ENCODE assay signal across 9 mouse cellular contexts in genomic region chr7:34407492-34407891, GRCm38 (mm10). TPM values are rescaled to one million over a fixed set of nuclear protein-coding genes. Genes with fewer than 3 reads are reported as not detected.
DNase-seq lines count a peak whose midpoint lies in the region; ATAC-seq and TF ChIP-seq lines count a peak whose summit lies in the region.
"Had no signal": no experiment of that assay in that cellular context is flagged by ENCODE, and none has a peak within 500 bp of the region (broad histone marks: within the 10 kb centered on the region; RNA-seq: fewer than 3 reads in every experiment).

No protein-coding gene starts in this region.

- no peak overlapping the region for H3K27ac ChIP-seq in forebrain, postnatal 0 days (ENCODE audit: low read depth, low read length)
- H3K27ac ChIP-seq in hindbrain, postnatal 0 days: no peak overlapping the region
- no peak overlapping the region for H3K27ac ChIP-seq in neural tube, embryonic 14.5 days (ENCODE audit: low read depth, low read length)
- H3K27ac ChIP-seq: liver, embryonic 15.5 days had no signal

- H3K4me3 ChIP-seq in G1E (ENCODE audit: low read depth, low read length): no peak overlapping the region
- H3K4me3 ChIP-seq in forebrain, postnatal 0 days (ENCODE audit: low read depth, low read length): no peak overlapping the region
- H3K4me3 ChIP-seq in hindbrain, postnatal 0 days (ENCODE audit: low read length): no peak overlapping the region
- no peak overlapping the region for H3K4me3 ChIP-seq in lung, adult 2 months (replicated peaks; ENCODE audit: extremely low read depth, low read depth, low read length)
- H3K4me3 ChIP-seq in neural tube, embryonic 14.5 days (ENCODE audit: low read depth, low read length): no peak overlapping the region
- H3K4me3 ChIP-seq: liver, embryonic 15.5 days had no signal

- H3K4me2 ChIP-seq in forebrain, postnatal 0 days (ENCODE audit: low read depth): peak overlapping the region; percentile 34
- 0 out of 2 replicates have a peak overlapping the region, but pooled peaks have one; percentile 25 for H3K4me2 ChIP-seq in hindbrain, postnatal 0 days (ENCODE audit: low read depth, low read length)
- H3K4me2 ChIP-seq in neural tube, embryonic 14.5 days (ENCODE audit: low read depth, low read length): peak overlapping the region; percentile 16; the same call in 1 of the 2 replicates
- H3K4me2 ChIP-seq: liver, embryonic 15.5 days had no signal

- no peak for TF ChIP-seq POLR2A in lung, adult 2 months (IDR thresholded peaks at IDR 0.05; ENCODE audit: borderline replicate concordance, extremely low read depth, low read depth, low read length)

- 11% methylated on average over 8 of the region's 8 CpGs for WGBS in forebrain, postnatal 0 days
- WGBS in hindbrain, postnatal 0 days: 11% methylated on average over 8 of the region's 8 CpGs
- 9% methylated on average over 8 of the region's 8 CpGs for WGBS in lung, adult 2 months
- WGBS in neural tube, embryonic 14.5 days: 9% methylated on average over 8 of the region's 8 CpGs

- H3K9ac ChIP-seq in forebrain, postnatal 0 days: no peak overlapping the region
- H3K9ac ChIP-seq in hindbrain, postnatal 0 days (replicated peaks; ENCODE audit: low read length): no peak overlapping the region
- no peak overlapping the region for H3K9ac ChIP-seq in neural tube, embryonic 14.5 days (replicated peaks; ENCODE audit: low read depth, low read length)
- H3K9ac ChIP-seq: liver, embryonic 15.5 days had no signal

- 0 out of 2 replicates have a peak, but pooled peaks cover 3% of the 10 kb centered on the region for H3K27me3 ChIP-seq in G1E (ENCODE audit: insufficient read depth, low read length)
- no peaks in the 10 kb centered on the region for H3K27me3 ChIP-seq in forebrain, postnatal 0 days (ENCODE audit: insufficient read depth, low read length)
- no peaks in the 10 kb centered on the region for H3K27me3 ChIP-seq in hindbrain, postnatal 0 days (ENCODE audit: insufficient read depth, low read length)
- H3K27me3 ChIP-seq in neural tube, embryonic 14.5 days (ENCODE audit: control insufficient read depth, insufficient read depth, low read length): no peaks in the 10 kb centered on the region
- H3K27me3 ChIP-seq: liver, embryonic 15.5 days had no signal

- peak; percentile 48 to 59 for DNase-seq in layer of hippocampus, postnatal 10 days (ENCODE audit: low spot score in 2 of 2)
- no peak for DNase-seq in layer of hippocampus, adult 8-10 months (ENCODE audit: low spot score in 2 of 2)
- peak; percentile 57 for DNase-seq in G1E (ENCODE audit: low spot score)
- DNase-seq in cerebellum, adult 8-10 months: peak; percentile 58
- peak; percentile 76 for DNase-seq in forebrain, postnatal 0 days
- DNase-seq in hindbrain, postnatal 0 days (ENCODE audit: low spot score): peak; percentile 86
- DNase-seq in lung, adult 2 months: peak; percentile 32

- H3K9me3 ChIP-seq in G1E (replicated peaks): no peaks in the 10 kb centered on the region
- no peaks in the 10 kb centered on the region for H3K9me3 ChIP-seq in forebrain, postnatal 0 days (ENCODE audit: low read length)
- no peaks in the 10 kb centered on the region for H3K9me3 ChIP-seq in hindbrain, postnatal 0 days (ENCODE audit: low read length)
- no peaks in the 10 kb centered on the region for H3K9me3 ChIP-seq in neural tube, embryonic 14.5 days (ENCODE audit: control insufficient read depth, low read length)
- H3K9me3 ChIP-seq: liver, embryonic 15.5 days had no signal

- H3K36me3 ChIP-seq in G1E (replicated peaks): no peaks in the 10 kb centered on the region
- H3K36me3 ChIP-seq in forebrain, postnatal 0 days (ENCODE audit: insufficient read depth): no peaks in the 10 kb centered on the region
- H3K36me3 ChIP-seq in hindbrain, postnatal 0 days (ENCODE audit: insufficient read depth, low read length): no peaks in the 10 kb centered on the region
- no peaks in the 10 kb centered on the region for H3K36me3 ChIP-seq in neural tube, embryonic 14.5 days (ENCODE audit: control insufficient read depth, insufficient read depth, low read length)
- H3K36me3 ChIP-seq: liver, embryonic 15.5 days had no signal

- peak; percentile 63; the same call in 1 of the 2 replicates for ATAC-seq in G1E (ENCODE audit: extremely low read depth, insufficient number of reproducible peaks, low FRiP score, poor library complexity, severe bottlenecking)
- peak; percentile 74 for ATAC-seq in forebrain, postnatal 0 days
- ATAC-seq in hindbrain, postnatal 0 days: peak; percentile 83
- peak; percentile 72; the same call in 1 of the 2 replicates for ATAC-seq in neural tube, embryonic 14.5 days (ENCODE audit: low read depth)

- no peaks in the 10 kb centered on the region for H3K4me1 ChIP-seq in G1E (ENCODE audit: insufficient read depth, low read depth, low read length)
- no peaks in the 10 kb centered on the region for H3K4me1 ChIP-seq in forebrain, postnatal 0 days (ENCODE audit: insufficient read depth)
- H3K4me1 ChIP-seq in hindbrain, postnatal 0 days (ENCODE audit: insufficient read depth, low read length): no peaks in the 10 kb centered on the region
- no peaks in the 10 kb centered on the region for H3K4me1 ChIP-seq in lung, adult 2 months (ENCODE audit: control insufficient read depth, insufficient read depth, low read length)
- H3K4me1 ChIP-seq in neural tube, embryonic 14.5 days (ENCODE audit: control insufficient read depth, insufficient read depth, low read length): no peaks in the 10 kb centered on the region
- H3K4me1 ChIP-seq: liver, embryonic 15.5 days had no signal

- TF ChIP-seq CTCF in G1E (IDR thresholded peaks at IDR 0.05; ENCODE audit: low read depth, low read length): peak; percentile 77
- TF ChIP-seq CTCF in forebrain, postnatal 0 days (IDR thresholded peaks at IDR 0.05; ENCODE audit: low read depth): peak; percentile 95
- TF ChIP-seq CTCF in hindbrain, postnatal 0 days (IDR thresholded peaks at IDR 0.05; ENCODE audit: low read depth): peak; percentile 96
- TF ChIP-seq CTCF in lung, adult 2 months (IDR thresholded peaks at IDR 0.05; ENCODE audit: insufficient read depth, low read length): peak; percentile 75

RNA-seq across cellular contexts. Expression of gene Lsm14a, which starts 14.4 kb away (rescaled TPM):
- total RNA-seq in layer of hippocampus, postnatal 10 days (2021): 10 to 100 TPM; 67.9 to 72.7 TPM
- 10 to 100 TPM; 80.6 to 95.3 (median 90.6) TPM for total RNA-seq in layer of hippocampus, adult 8-10 months (2022)
- total RNA-seq in G1E (2014; fragmentation: Nextera tagmentation) (105 and 124 TPM in 2 replicates), G1E (2017) (73.3 and 79.5 TPM in 2 replicates)
- 42.7 and 52.3 TPM in 2 replicates for polyA plus RNA-seq in G1E (2012)
- total RNA-seq in forebrain, postnatal 0 days (2014; rRNA removed): 38.5 and 42.1 TPM in 2 replicates
- polyA plus RNA-seq in forebrain, postnatal 0 days (2015; fragmentation: Nextera tagmentation; extraction: Ambion mirVana): 32.9 and 45.8 TPM in 2 replicates
- total RNA-seq in hindbrain, postnatal 0 days (2014; rRNA removed): 28.0 and 44.9 TPM in 2 replicates
- 46.0 and 46.1 TPM in 2 replicates for polyA plus RNA-seq in hindbrain, postnatal 0 days (2015; fragmentation: Nextera tagmentation; extraction: Ambion mirVana)
- 48.3 and 72.9 TPM in 2 replicates for polyA plus RNA-seq in lung, adult 2 months (2012; rRNA removed)
- 32.9 and 38.4 TPM in 2 replicates for polyA plus RNA-seq in neural tube, embryonic 14.5 days (2014; fragmentation: Nextera tagmentation; extraction: Ambion mirVana)

Comparison
In these comparisons a context has a peak if more than half of its experiments do, and no peak if none do; other contexts are left out.
1. DNase-seq: peak in layer of hippocampus, postnatal 10 days (2 of 2), G1E (single experiment), cerebellum, adult 8-10 months (single experiment), forebrain, postnatal 0 days (single experiment), hindbrain, postnatal 0 days (single experiment) and lung, adult 2 months (single experiment); none in layer of hippocampus, adult 8-10 months (0 of 2).
2. Peak in every context shown above with its lines, with median percentiles within 50 percentile points of each other: ATAC-seq, CTCF ChIP-seq and H3K4me2 ChIP-seq.